Mouse (Mus musculus): ENCODE measurements around the gene Polr2f.

Polr2f gene

DNA sequence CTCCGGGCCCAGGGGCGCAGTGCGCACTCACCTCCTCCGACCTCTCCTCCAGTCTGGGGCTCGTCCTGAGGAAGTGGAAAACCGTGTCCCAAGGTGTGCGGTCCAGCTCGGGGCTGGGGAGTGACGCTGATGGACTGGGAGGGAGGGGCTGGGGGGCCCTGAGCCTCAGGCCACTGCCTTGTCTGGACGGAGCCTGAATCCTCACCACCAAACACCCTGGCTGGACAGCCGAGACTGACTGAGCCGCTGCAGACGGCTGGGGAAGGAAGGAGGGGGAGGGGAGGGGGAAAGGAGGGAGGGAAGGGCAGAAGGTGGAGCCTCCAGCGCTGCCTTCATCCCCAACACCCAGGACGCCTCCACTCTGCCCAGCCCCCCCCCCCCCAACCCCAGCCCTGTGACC, 23.4 kb downstream of the Polr2f start:
- no peak for DNase-seq

DNA sequence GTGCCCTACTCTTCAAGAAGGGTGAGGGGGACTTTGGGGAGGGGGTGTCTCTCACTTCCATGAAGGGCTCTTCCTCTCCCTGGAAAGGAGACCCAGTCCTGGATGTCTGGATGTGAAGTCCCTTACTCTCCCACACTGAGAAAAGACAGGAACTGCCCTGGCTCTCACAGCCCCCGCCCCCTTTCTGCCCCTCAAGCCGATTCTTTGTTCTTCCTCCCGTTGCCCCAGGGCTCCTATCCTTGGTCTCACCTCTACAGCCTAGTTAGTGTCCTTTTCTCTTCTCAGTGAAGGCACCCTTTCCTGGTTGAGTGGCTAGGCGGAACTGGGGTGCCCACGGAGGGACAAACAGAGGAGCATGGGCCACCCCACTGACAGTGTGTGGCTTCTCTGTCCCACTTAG, 24.3 kb downstream of the Polr2f start, which contains the start of gene Sox10:
Sox10 (minus strand) TSS at position 101 of the 400 bp plus-strand sequence.
- no peak for DNase-seq

DNA sequence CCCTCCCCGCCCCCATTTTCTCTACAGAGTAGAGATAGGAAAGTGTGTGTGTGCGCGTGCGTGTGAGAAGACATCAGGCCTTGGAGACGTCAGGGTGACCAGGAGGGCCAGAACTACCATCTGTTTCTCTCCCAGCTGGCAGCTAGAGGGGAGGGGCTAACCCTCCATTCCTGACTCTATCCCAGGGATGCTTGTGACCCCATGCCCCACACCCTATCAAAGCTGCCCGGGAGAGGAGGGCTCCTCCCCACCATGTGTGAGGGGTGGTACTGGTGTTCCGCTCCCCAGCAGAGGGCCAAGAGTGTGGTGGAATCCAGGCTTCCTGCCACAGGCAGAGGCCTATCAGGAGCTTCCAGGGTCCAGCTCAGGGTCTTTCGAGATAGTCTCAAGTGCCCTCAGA, 25.9 kb downstream of the Polr2f start:
- DNase-seq: no peak

DNA sequence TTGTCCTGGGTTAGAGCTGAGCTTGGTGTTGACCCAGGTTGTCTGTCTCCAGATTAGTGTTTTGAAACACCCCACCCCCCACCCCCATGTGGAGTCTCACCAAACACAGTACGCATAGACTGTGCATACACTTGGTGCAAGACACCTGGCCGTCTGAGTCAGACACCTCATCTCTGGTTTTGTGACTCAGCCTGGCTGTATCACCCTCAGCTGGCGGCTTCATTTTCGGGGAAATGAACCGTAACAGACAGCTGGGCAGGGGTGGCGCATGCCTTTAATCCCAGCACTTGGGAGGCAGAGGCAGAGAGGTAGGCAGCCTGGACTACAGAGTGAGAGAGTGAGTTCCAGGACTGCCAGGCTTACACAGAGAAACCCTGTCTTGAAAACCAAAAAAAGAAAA, 36.1 kb downstream of the Polr2f start:
- no peak for DNase-seq

DNA sequence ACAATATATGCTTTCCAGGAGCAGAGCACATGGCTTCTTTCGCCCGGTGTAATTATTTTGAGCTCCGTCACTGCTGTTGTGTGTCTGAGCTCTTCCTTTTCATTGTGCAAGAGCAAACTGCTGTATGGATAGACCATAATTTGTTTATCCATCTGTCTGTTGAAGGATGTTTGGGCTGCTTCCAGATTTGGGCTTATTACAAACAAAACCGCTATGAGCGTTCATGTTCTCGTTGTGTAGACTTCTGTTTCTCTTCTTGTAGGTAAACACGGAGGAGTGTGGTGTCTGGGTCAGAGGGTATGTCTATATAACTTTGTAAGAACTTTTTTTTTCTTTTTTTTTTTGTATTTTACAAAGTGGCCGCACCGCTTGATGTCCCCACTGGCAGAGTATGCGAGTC, 44.4 kb downstream of the Polr2f start:
- DNase-seq: no peak

DNA sequence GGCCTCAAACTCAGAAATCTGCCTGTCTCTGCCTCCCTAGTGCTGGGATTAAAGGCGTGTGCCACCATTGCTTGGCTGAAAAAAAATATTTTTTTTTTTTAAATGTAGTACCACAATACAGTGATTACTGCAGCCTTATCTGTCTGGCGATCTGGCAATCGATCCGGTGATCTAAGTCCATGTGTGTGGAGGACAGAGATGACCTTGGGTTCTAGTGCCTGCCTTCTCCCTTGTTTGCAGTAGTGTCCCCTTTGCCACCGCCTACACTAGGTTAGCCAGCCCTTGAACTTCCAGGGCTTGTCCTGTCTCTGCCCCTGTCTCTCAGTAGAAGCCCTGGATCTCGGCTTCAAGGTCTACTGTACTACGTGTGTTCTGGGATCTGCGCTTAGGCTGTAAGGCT, 47.0 kb downstream of the Polr2f start:
- DNase-seq: no peak

DNA sequence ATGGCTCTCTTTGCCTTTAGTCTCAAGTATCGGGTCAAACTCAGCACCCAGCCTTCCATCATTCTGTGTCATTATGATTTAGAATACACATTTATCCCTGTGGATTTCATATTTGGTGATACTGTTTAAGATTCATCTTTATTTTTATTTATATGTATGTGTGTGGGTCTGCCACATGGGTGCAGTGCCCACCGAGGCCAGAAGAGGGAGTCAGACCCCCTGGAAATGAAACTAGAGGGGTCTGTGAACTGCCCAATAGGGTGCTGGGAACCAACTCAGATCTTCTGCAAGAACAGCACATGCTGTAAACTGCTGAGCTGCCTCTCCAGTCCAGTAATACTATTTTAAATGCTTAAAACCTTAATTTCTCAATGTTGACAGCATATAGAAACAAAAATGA, 50.6 kb downstream of the Polr2f start:
- no peak for DNase-seq

DNA sequence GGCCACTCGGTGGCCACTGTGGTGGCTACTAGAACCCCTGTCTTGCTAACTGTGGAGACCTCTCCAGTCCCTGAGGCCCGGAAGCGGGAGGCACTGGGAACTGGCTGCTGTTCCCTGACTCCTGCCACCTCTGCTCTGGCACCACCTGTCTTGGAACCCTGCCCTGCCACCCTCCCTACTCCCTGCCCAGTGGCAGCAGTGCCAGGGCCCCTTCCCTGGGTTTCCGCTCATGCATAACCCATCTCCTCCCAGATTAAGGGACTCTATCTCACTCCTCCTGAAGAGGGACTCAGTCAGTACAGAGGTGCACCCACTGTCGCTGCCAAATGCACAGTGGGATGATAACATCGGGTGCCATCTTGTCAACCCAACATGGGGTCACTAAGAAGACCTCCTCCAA, 51.6 kb downstream of the Polr2f start:
- no peak for DNase-seq

DNA sequence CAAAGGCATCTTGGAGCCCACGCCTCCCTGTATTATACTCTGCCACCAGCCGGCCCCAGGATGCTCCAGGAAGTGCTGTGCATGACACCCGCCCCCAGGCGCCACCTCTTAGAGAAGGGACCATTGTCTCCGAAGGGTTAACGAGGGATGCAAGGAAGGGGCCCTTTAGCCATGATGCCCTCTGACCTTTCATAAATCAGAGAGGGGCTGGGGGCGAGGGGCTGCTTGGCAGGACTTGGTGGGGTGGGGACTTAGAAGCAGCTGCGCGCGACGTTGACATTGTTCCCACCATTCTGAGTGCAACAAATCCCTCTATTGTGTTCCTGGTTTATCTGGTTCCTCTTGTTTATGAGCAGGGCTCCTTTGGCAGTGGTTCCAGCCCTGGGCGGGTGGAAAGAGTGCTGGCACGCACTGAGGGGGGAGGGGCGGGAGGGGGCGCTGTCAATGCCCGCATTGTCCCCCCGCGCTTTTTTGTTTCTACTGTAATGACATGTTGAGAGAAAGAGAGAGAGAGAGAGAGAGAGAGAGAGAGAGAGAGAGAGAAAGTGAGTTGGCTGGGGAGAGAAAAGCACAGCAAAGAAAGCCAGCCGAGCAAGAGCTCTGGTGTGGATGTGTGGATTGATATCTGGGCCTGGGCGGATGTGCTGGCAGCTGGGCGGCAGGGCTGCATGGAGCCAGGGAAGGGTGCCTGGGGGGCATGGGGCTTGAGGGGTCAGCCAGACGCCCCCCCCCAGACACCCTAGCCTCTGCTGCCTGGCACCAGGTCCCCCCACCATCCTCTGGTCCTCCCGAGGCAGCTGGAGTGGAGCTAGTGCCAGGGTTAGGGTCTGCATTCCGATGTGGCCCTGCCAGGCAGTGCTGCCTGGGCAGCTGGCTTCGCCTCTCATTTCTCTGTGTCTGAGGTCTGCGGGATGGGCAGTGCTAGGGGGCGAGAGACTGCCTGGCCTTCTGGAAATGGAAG, 52.4 kb downstream of the Polr2f start:
- no peak for DNase-seq

DNA sequence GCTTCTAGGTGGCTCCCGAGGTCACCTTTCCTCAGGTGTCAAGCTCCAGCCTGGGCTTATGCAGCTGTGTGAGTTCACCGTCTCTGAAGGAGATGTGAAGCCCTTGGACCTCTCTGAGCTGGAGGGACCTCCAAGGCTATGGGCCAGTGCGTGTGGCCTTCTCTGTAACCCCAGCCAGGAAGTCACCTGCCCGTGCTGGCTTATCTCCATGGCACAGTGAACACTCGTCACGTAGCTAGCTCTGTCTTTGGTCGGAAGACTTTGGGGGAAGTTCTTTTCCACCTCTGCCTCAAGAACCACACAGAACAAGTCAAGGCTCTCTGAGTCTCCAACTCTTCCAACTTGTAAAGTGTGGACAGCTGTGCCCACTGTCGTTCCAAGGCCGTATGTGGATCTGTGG, 53.2 kb downstream of the Polr2f start:
- no peak for DNase-seq

DNA sequence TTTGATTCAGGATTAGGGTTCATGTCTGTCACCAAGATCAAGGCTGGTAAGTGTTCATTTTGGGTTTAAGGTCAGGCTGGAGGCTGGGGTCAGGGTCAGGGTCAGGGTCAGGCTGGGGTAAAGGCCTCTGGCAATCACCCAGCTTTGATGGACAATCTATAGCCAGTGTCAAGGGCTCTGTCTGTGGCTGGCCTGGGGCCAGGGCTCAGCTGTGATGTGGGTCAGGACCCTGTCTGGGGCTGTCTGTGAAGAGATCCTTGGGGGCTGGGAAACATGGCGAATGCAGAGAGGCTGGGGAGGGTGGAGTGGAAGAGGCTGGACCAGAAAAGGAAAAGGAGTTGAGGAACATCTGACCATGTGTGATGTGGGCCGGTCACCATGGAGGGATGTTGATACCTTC, 54.1 kb downstream of the Polr2f start:
- DNase-seq: no peak

DNA sequence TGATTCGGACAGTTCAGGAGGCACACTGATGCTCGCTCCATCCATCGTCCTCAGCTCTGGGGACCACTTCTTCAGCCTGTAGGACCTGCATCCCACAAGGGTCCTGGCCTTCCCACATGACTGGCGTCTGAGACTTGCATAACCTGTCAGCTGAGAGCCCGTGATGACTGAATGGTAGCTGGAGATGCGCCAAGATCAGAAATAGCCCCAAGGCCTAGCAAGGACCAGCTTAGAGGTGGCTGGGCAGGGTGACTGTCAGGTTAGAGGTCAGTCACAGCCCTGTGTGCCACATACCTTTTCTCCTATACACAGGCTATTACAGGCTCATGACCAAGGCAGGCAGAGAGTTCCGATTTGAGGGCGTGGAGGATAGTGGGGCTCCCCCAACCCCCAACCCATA, 54.7 kb downstream of the Polr2f start:
- DNase-seq: no peak

DNA sequence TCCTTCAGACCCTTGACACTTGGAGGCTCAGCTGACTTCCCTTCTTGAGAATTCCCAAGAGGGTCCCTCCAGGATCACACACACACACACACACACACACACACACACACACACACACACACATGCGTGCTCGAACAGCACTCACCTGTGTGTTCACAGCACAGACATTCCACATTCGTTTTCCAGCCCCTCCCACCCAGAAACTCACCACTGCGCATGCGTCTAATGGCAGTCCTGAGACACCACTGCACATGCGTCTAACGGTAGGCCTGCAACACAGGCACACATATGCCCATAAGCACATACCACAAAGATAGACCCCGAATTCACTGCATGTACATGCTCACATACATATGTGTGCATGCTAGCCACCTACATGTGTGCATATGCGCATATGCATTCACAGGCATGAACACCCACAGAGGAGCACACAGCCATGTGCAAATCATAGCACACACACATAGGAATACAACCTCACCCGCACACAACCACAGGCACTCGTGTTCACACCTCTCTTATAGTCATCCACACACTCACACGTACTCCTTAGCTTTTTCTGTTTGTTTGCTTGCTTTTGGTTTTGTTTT, 58.7 kb downstream of the Polr2f start:
- no peak for DNase-seq

Measured in cerebellum, adult 11-12 months (tissue).